Mouse (Mus musculus) liver, adult 2 months (tissue): ENCODE results near the gene Cdcp2.

Experiments used
- CTCF ChIP-seq: fragments of 200-500 bp; IDR thresholded peaks from 2 replicates; pipeline ENCODE4 v1.5.1; 2011; ENCODE audit warnings: low read depth, low read length, control low read depth
- POLR2A ChIP-seq: fragments of 200-500 bp; IDR thresholded peaks from 2 replicates; pipeline ENCODE4 v1.6.1; 2011; ENCODE audit warnings: low read length, control low read depth; ENCODE audit not compliant: insufficient read depth; ENCODE audit errors: extremely low read depth

DNA sequence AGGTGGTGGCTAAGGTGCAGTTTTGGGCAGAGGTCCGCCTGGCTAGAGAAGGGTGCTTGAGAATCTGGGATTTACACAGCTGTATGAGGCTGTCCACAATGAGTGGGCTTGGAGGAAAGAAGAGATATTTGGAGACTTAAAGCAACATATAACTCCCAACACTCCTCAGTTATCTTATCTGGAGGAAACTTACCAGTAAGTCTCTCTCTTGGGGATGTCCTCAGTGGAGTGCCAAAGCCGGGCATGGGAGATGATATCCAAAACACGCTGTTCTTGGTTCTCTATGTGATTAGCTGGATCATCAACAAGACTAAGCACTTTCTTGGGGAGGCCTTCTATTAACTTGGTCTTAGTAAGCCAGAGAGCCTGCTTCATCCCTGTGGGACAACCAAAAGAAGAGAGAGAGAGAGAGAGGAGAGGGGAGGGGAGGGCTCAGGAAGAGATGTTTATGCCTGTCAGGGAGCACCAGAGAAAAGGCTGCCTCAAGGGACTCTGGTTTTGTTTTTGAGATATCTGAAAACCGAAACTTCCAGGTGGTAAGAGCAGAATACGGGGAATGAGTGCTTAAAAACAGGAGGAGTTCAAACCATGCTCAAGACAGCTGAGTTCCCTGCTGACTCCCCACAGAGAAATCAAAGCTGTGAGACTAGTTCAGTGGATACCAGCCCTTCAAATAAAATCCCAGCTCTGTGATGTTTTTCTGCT lies 32.1 kb upstream of the Cdcp2 start:
- no peak for TF ChIP-seq CTCF
- no peak for TF ChIP-seq POLR2A
